Mouse (Mus musculus): ENCODE data around the gene Gm48552.

DNA sequence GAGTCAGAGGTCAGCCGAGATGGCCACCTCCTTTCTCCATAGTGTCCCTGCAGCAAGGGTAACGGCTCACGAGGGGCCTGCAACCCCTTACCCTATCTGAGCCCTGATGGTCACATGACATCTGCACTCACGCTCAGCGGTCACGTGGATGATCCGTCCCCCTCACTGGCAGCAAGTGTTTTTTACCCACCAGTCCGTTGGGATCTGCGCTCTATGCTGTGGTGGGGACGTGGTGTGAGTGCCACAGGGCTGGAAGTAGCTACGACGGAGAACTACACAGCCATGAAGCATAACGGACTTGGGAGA lies 19.6 kb downstream of the Gm48552 start:
- TF ChIP-seq POLR2A (IDR thresholded peaks at IDR 0.05; ENCODE audit: borderline replicate concordance, extremely low read depth, low read depth, low read length) (no peak), CTCF (IDR thresholded peaks at IDR 0.05; ENCODE audit: insufficient read depth, low read length) (no peak)

Data from lung, adult 2 months (tissue).